Mouse (Mus musculus) heart, embryonic 10.5 days (tissue): Measurements from ENCODE around the gene Smyd1. TPM values are rescaled to one million over a fixed set of nuclear protein-coding genes. Genes with fewer than 3 reads are reported as not detected.

Source experiments
- DNase-seq: peaks from one replicate; pipeline ENCODE4 v3.0.0-alpha.2; 2017; ENCODE audit warnings: low spot score
- H3K27ac ChIP-seq: fragments of 300-500 bp; sonication (generic); 2 replicates; pipeline ENCODE4 v1.5.1; 2016; ENCODE audit warnings: mild to moderate bottlenecking
- H3K27me3 ChIP-seq: fragments of 300-500 bp; sonication (generic); 2 replicates; pipeline ENCODE4 v1.6.1; 2016; ENCODE audit warnings: mild to moderate bottlenecking; ENCODE audit not compliant: poor library complexity, insufficient read depth, severe bottlenecking
- H3K36me3 ChIP-seq: fragments of 300-500 bp; sonication (generic); 2 replicates; pipeline ENCODE4 v1.6.1; 2016; ENCODE audit warnings: mild to moderate bottlenecking, moderate library complexity
- H3K4me1 ChIP-seq: fragments of 300-500 bp; sonication (generic); 2 replicates; pipeline ENCODE4 v1.6.1; 2016; ENCODE audit warnings: mild to moderate bottlenecking
- H3K4me3 ChIP-seq: fragments of 300-500 bp; sonication (generic); 2 replicates; pipeline ENCODE4 v1.5.1; 2016; ENCODE audit warnings: mild to moderate bottlenecking, moderate library complexity
- H3K9me3 ChIP-seq: fragments of 300-500 bp; sonication (generic); 2 replicates; pipeline ENCODE4 v1.6.1; 2016; ENCODE audit warnings: mild to moderate bottlenecking, moderate library complexity
- WGBS: fragments of 180-500 bp; shearing (Covaris S2); methylation state at CpG from one replicate; pipeline ENCODE4 v1.1.7; 2016; 5-methylcytosine and 5-hydroxymethylcytosine counted together
- microRNA-seq: library from miRNA; unstranded; fragments of <30 nt; microRNA quantifications from one replicate; pipeline ENCODE4, GENCODE M21; 2017
- polyA plus RNA-seq: library from polyadenylated mRNA; unstranded; fragments of >200 nt; fragmentation: Nextera tagmentation; extraction: Ambion mirVana; gene quantifications from 2 replicates; pipeline ENCODE4 v1.2.1, GENCODE M21; 2016

The Smyd1 gene
- polyA plus RNA-seq, 1 experiment from 2014 or later: 85.5 TPM

DNA sequence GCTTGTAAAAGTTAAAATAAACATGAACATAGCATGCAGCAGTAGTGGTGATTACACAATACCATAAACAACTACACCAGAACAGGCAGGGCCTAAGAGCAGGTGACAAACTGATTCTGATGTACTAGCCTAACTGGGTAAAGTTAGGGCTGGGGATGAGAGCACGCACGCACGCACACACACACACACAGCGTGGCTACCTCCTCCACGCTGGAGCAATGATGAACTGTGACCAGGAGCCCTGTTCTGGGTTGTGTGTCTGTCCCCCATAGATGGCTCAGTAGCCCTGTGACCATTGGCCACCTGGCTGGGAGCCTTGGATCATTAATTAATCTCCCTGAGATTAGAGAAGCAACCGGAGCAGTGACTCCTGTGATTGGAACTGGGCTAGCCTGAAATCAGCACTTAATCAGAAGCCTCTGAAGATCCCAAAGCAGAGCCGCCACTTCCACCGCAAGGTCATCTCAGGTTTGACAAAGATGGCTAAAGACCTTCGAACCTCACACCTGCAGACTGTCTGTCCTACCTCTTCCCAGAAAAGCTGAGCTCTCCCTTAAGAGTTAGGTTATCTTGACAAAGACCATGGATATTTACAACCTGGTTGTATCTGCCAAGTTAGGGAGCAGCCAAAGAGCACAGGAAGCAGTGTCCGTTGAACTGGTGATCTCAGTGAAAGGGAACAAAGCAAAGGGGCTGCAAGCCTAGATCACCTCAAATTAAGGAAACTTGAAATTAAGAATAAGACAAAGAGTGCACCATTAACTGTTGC lies 149.0 kb downstream of the Smyd1 start:
- H3K9me3 ChIP-seq: no peaks in the 10 kb centered on the region
- peak; percentile 42 for DNase-seq
- H3K4me3 ChIP-seq: no peak overlapping the region
- H3K4me1 ChIP-seq: no peaks in the 10 kb centered on the region
- H3K27ac ChIP-seq: no peak overlapping the region
- no peaks in the 10 kb centered on the region for H3K27me3 ChIP-seq
- WGBS: 85% methylated on average over 10 of the region's 10 CpGs
- no peaks in the 10 kb centered on the region for H3K36me3 ChIP-seq

DNA sequence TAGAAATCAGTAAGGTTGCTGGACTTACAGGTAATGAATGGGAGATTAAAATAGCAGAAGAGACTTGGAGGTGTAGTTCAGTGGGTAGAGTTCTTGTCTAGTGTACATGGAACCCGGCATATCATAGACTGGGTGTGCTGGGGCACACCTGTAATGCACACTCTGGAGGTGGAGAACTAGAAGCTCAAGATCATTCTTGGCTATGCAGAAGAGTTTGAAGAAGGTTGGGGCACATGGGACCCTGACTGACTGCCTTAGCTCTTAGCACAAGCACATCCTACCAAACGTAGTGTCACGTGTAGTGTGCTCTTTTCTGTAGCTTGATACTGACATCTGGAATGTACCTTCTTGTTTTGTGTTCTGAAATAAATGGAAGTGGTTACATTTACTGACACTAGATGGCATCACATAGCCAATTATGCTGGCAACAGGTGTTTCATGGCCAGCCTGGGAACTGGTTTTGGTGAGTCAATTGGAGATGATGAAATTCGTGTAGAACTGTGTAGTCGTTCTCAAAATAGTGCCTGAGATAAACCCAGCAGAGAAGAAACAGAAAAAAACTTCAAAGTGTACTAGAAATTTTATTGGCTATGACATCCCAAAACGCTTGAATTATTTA lies 155.4 kb downstream of the Smyd1 start:
- no peaks in the 10 kb centered on the region for H3K36me3 ChIP-seq
- 39% methylated on average over 6 of the region's 6 CpGs for WGBS
- H3K4me3 ChIP-seq: no peak overlapping the region
- no peak overlapping the region for H3K27ac ChIP-seq
- no peak for DNase-seq
- no peaks in the 10 kb centered on the region for H3K9me3 ChIP-seq
- H3K27me3 ChIP-seq: no peaks in the 10 kb centered on the region
- H3K4me1 ChIP-seq: peaks cover 5% of the 10 kb centered on the region; the same call in 1 of the 2 replicates

DNA sequence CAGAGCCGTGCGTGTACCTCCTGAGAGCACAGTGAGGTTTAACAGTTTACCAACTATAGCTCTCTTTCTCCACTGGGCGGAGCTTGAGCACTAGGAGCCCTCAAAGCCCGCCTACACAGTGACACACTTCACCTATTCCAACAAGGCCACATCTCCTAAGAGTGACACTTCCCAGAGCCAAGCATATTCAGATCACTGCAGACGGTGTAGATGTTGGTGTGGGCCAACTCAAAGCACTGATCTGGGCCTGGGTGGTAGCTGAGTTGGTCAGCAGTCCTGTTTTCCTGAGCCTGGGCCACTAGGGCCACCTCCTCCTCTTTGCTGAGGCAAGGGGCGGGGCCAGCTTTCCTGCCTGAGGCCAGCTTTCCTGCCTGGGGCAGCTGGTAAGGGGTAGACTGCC lies 157.6 kb downstream of the Smyd1 start:
- Histone ChIP-seq H3K36me3 (no peaks in the 10 kb centered on the region), H3K27ac (peak overlapping the region; percentile 31; the same call in 1 of the 2 replicates), H3K9me3 (no peaks in the 10 kb centered on the region), H3K27me3 (no peaks in the 10 kb centered on the region), H3K4me3 (no peak overlapping the region), H3K4me1 (peaks cover 5% of the 10 kb centered on the region; the same call in 1 of the 2 replicates)
- 32% methylated on average over 6 of the region's 6 CpGs for WGBS
- DNase-seq: no peak

Small RNA genes lying within 50 kb of the gene (microRNA-seq; reads per million reads assigned to microRNA genes)
- 16.4 reads per million, percentile 30 among the genes with 10 or more reads in this experiment for gene Mir8112

Other genes with a start within 250 kb of the Smyd1 start
- gene Thnsl2, start 177.8 kb downstream of the Smyd1 start, polyA plus RNA-seq: 5.0 and 5.2 TPM in 2 replicates
- 1.9 TPM in 1 of 2 replicates, not detected in the other for gene Fabp1, start 122.4 kb downstream of the Smyd1 start, polyA plus RNA-seq
- gene Krcc1, start 50.6 kb downstream of the Smyd1 start, polyA plus RNA-seq: 53.5 and 55.5 TPM in 2 replicates
- gene Cd8b1, start 555 bp upstream of the Smyd1 start, polyA plus RNA-seq: not detected in 2 replicates
- gene Cd8a, start 51.2 kb upstream of the Smyd1 start, polyA plus RNA-seq: 0.11 TPM in 1 of 2 replicates, not detected in the other
- gene Rmnd5a, start 118.4 kb upstream of the Smyd1 start, polyA plus RNA-seq: 9.7 and 11.4 TPM in 2 replicates
- gene Rnf103, start 171.7 kb upstream of the Smyd1 start, polyA plus RNA-seq: 12.6 and 14.4 TPM in 2 replicates
- gene Chmp3, start 221.6 kb upstream of the Smyd1 start, polyA plus RNA-seq: 62.1 and 69.8 TPM in 2 replicates